Mouse (Mus musculus) lung, adult 18-20 months (tissue): ENCODE measurements around the gene Lrp5.

Source experiments
- DNase-seq, 2 experiments: peaks; one replicate each; pipeline ENCODE4 v3.0.0; 2022; ENCODE audit warnings: mixed read lengths in 2 of 2

Lrp5 gene

DNA sequence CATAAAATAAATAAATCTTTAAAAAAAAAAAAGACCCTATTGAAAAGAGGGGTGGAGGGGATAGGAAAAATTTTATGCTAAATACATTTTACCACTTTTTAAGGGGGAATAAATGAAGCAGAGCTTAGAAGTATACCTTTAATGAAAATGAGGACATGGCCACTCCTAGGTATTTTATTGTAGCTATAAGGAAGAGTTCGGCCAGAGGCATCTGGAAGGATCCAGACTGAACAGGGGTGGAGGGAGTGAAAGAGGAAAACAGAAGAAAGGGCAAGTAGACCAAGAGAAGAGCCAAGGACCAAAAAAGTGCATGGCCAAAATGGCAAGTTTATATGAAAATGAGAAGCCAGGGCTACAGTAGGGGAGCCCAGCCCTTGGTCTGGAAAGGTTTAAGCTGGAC, 136.3 kb downstream of the Lrp5 start:
- no peak for DNase-seq

DNA sequence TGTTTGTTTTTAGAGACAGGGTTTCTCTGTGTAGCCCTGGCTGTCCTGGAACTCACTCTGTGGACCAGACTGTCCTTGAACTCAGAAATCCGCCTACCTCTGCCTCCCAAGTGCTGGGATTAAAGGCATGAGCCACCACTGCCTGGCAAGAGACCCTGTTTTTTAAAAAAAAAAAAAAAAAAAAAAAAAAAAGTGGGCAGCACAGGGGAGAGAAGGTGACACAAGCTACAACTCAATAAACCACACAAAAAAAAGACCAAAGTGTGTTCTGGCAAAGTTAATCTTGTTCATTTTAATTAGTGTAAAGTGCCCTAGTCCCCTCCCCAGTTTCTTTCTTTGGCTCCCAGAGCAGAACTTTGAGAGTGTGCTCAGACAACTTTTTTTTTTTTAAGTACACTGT, 137.1 kb downstream of the Lrp5 start:
- DNase-seq = no peak

DNA sequence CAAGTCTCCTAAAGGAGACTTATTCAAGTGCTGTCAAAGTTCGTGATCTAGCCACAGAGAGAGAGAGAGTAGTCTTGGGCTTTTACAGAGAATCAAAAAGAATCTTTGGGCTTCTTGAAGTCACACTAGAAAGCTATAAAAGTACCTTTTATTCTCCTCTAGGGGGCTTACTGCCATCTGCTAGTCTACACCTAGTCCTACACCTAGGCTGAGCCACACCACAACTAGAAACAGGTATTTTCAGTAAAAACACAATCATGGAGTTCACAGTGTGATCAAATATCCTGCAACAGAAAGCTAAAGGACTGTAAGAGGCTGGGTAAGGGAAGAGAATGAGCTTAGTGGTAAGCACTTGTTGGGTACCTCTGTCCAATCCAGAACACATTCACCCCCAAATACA, 138.1 kb downstream of the Lrp5 start:
- no peak for DNase-seq

DNA sequence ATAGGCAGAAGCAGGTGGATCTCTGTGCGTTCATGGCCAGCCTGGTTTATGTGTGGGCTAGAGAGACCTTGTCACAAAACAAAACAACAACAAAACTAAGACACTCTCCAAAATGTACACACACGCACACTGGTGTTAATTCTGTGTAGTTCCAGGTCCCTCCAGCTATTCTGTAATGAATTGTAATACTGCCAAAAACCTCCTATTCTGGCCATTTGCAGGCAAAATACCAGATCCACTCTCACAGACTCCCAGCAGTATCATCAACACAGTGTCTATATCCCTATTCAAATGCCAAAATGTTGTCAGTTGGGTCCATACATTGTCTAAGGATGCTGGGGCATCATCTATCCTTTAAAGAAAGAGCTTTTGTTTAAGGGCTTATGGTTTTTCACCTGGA, 141.4 kb downstream of the Lrp5 start:
- no peak for DNase-seq

DNA sequence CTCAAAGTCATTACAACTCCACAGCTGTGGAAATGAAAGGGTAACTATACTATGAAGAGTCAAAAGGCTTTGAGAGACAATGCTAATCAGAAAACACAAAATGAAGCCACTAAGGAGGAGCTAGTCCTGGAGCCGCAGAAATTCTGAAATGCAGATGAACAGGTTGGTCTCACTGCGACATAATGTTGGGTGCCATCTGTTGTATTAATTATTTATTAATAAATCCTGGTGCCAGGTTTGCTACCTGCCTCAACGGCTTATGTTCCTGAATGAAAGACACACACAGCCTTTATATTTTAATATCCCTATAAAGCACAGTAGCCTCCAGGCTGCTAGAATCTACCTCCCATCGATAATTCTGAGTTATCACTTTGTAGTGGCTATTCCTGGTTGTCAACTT, 143.8 kb downstream of the Lrp5 start:
- DNase-seq = no peak

DNA sequence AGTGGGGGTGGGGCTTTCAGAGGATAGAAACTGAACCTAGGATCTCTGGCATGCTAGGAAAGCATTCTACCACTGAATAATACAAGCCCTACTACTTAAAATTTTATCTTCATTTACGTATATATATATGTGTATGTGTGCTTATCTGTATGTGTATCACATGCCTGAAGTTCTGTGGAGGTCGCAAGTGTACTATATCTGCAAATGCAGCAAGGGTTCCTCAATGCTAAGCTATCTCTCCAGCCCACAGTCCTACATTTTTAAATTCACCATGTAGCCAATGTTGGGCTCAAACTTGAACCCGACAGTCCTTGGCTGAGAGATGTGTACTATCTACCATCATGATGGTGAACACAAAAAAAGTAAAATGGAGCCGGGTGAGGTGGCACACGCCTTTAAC, 145.4 kb downstream of the Lrp5 start:
- no peak for DNase-seq

DNA sequence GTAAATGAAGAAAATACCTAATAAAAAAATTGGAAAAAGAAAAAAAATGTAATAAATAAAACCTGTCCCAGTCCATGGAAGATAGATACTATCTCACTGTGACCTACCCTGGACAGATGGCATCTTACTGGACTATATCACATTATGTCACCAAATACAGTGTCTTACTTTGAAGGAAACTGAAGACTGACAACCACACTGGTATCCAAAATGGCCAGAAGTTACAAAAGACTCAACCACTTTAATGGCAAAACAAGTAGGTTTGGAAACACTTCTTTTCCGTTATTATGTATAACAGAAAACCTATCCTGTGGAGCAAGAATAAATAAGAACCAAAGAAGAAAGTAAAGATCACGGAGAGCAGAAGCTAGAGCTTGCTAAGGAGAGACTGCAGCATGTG, 146.1 kb downstream of the Lrp5 start:
- DNase-seq = no peak

DNA sequence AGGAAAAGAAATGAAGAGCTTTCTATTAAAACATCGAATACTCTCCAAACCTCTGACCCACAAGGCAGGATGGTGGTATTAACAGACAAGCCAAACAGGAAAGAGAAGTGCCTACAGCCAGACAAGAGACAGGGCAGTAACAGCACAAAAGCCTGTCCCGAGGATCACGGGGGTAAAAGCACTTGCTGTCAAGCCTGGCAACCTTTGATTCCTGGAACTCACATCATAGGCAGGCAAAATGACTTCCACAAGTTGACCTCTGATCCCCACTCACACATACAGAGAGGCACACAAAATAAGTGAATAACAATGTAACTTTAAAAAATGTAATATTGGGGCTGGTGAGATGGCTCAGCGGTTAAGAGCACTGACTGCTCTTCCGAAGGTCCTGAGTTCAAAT, 146.9 kb downstream of the Lrp5 start:
- no peak for DNase-seq

DNA sequence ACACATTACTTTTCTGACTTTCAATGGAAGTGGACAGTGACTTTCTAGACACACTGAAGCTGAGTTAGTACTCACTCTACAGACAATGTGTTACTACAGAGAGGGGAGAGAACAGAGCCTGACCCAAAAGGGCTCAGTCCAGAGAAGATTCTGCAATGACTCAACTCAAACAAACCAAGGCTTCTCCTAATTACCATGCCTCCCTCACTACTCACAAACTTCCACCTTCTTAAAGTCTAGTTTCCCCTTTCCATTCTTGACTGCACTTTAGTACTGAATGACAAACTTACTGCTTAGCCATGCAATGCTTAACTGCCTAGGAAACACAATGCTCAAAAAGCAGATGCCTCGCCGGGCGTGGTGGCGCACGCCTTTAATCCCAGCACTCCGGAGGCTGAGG, 148.7 kb downstream of the Lrp5 start:
- DNase-seq = no peak

DNA sequence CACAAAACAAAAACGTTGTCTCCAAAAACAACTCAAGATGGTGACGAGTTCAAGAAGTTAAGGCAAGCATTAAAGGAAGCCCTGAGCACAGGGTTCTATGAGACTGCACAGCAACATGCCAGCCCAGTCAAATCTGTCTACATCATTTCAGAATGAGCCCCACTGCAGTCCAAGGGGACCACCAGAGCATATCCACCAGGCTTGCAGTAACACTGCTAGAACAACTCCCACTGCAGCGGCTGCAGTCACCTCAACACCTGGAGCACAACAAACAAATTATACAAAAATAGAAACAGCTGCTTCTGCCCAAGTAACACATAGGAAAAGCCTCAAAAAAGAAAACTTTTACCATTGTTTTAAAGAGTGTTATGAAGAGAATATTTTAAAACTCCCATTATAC, 151.4 kb downstream of the Lrp5 start:
- no peak for DNase-seq
